Mouse (Mus musculus) neural tube, embryonic 14.5 days (tissue): Measurements from ENCODE around the gene Ralbp1. TPM values are rescaled to one million over a fixed set of nuclear protein-coding genes. Genes with fewer than 3 reads are reported as not detected.
A peak's percentile ranks its signal among the peaks of the same experiment; 100 is the strongest.

ENCODE experiments used
- ATAC-seq: fragments of 200-750 bp; cut with Nextera tagmentation; 2 replicates; pipeline ENCODE4 v1.8.0; 2017; ENCODE audit warnings: low read depth, mild to moderate bottlenecking, moderate TSS enrichment, moderate library complexity
- H3K27ac ChIP-seq: fragments of 300-500 bp; sonication (generic); 2 replicates; pipeline ENCODE4 v1.5.1; 2014; ENCODE audit warnings: low read depth, mild to moderate bottlenecking, control low read depth, low read length, moderate library complexity, mixed read lengths
- H3K27me3 ChIP-seq: fragments of 300-500 bp; sonication (generic); 2 replicates; pipeline ENCODE4 v1.6.1; 2014; ENCODE audit warnings: low read length; ENCODE audit not compliant: control insufficient read depth, insufficient read depth
- H3K36me3 ChIP-seq: fragments of 300-500 bp; sonication (generic); 2 replicates; pipeline ENCODE4 v1.6.1; 2014; ENCODE audit warnings: low read length, mixed read lengths; ENCODE audit not compliant: control insufficient read depth, insufficient read depth
- H3K4me1 ChIP-seq: fragments of 300-500 bp; sonication (generic); 2 replicates; pipeline ENCODE4 v1.6.1; 2014; ENCODE audit warnings: low read length; ENCODE audit not compliant: control insufficient read depth, insufficient read depth
- H3K4me2 ChIP-seq: fragments of 300-500 bp; sonication (generic); 2 replicates; pipeline ENCODE4 v1.6.1; 2014; ENCODE audit warnings: mild to moderate bottlenecking, low read depth, low read length, control low read depth
- H3K4me3 ChIP-seq: fragments of 300-500 bp; sonication (generic); 2 replicates; pipeline ENCODE4 v1.5.1; 2014; ENCODE audit warnings: low read depth, low read length, control low read depth, mixed read lengths
- H3K9ac ChIP-seq: fragments of 300-500 bp; sonication (generic); replicated peaks from 2 replicates; pipeline ENCODE4 v1.6.1; 2014; ENCODE audit warnings: low read depth, mild to moderate bottlenecking, control low read depth, low read length, mixed read lengths
- H3K9me3 ChIP-seq: fragments of 300-500 bp; sonication (generic); 2 replicates; pipeline ENCODE4 v1.6.1; 2016; ENCODE audit warnings: low read length; ENCODE audit not compliant: control insufficient read depth
- WGBS: fragments of 180-500 bp; shearing (Covaris S2); extraction: QIAGEN DNeasy Blood & Tissue Kit; methylation state at CpG from one replicate; pipeline ENCODE4 v1.1.7; 2014; 5-methylcytosine and 5-hydroxymethylcytosine counted together
- polyA plus RNA-seq: library from polyadenylated mRNA; unstranded; fragments of >200 nt; fragmentation: Nextera tagmentation; extraction: Ambion mirVana; gene quantifications from 2 replicates; pipeline ENCODE4 v1.2.1, GENCODE M21; 2014

Gene Ralbp1
- polyA plus RNA-seq, 1 experiment from 2014 or later: 45.9 TPM

DNA sequence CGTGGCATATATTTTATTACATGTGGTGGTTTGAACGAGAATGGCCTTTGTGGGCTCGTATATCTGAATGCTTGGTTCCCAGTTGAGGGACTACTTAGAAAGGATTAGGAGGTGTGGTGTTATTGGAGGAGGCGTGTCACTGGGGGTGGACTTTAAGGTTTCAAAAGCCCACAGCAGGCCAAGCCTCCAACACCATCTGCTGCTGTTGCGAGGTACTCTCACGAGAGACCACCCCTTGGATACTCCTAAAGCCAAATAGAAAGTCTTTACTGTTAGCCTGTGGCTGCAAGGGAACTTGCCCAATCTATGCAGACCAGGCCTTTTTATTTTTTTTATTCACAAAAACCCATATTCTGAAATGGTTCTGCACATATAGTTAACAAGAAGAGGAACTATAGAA lies 36.4 kb upstream of the Ralbp1 start:
- WGBS: 84% methylated on average over 6 of the region's 6 CpGs
- Histone ChIP-seq H3K9me3 (no peaks in the 10 kb centered on the region), H3K27me3 (no peaks in the 10 kb centered on the region), H3K36me3 (peaks cover 36% of the 10 kb centered on the region), H3K9ac (no peak overlapping the region), H3K4me2 (no peak overlapping the region), H3K4me3 (no peak overlapping the region), H3K27ac (no peak overlapping the region), H3K4me1 (no peaks in the 10 kb centered on the region)
- ATAC-seq: no peak

DNA sequence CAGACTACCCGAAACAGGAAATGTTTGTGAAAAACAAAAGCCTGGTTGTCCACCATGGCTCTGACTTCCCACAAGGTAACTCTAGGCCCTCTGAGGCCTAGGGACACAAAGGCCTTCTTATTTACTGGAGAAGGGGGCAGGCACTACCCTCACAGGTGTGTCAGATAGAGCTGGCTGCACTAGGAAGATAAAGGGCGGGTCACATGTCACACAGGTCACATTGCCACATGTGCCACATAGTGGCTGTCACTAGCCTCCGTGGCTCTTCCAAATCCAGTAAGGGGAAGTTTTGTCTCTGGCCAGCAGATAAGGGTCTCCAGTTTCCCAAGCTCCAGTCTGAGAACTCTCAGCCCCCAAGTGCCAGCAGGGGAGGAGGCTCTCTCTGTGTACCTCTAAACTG lies 33.6 kb upstream of the Ralbp1 start:
- no peaks in the 10 kb centered on the region for H3K4me1 ChIP-seq
- H3K27me3 ChIP-seq: no peaks in the 10 kb centered on the region
- no peak overlapping the region for H3K27ac ChIP-seq
- H3K4me3 ChIP-seq: no peak overlapping the region
- no peak overlapping the region for H3K9ac ChIP-seq
- no peaks in the 10 kb centered on the region for H3K9me3 ChIP-seq
- no peak overlapping the region for H3K4me2 ChIP-seq
- H3K36me3 ChIP-seq: peaks cover 16% of the 10 kb centered on the region
- WGBS: 82% methylated on average over 3 of the region's 3 CpGs
- no peak for ATAC-seq

DNA sequence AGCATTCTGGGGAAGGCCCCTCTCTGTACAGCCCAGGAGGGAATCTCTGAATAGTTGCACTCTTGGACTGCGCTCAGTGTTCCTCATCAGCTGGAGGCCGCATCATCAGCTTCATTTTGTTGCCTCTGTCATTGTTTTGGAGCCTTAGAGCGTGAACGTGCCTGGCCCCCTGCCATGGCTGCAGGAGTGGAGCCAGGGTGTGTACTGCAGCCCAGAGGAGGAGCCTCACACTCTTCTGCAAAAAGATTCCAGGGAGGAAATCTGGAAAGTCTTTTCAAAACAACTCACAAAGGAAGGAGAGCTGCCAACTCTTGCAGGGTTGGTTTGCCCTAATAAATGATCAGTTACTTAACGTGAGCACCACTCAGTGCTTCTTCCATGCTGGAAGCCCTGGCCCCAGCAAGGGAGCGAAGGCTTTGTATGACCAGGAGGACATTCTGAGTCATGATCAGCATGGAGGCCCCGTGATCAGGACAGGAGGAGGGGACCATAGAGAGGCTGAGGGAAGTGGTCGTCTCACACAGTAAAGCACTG lies 30.6 kb upstream of the Ralbp1 start:
- H3K27ac ChIP-seq: peak overlapping the region; percentile 70; the same call in 1 of the 2 replicates
- H3K36me3 ChIP-seq: no peaks in the 10 kb centered on the region
- WGBS: 8% methylated on average over 8 of the region's 8 CpGs
- H3K4me2 ChIP-seq: no peak overlapping the region
- H3K27me3 ChIP-seq: no peaks in the 10 kb centered on the region
- no peak overlapping the region for H3K9ac ChIP-seq
- H3K9me3 ChIP-seq: no peaks in the 10 kb centered on the region
- ATAC-seq: peak; percentile 95
- no peaks in the 10 kb centered on the region for H3K4me1 ChIP-seq
- no peak overlapping the region for H3K4me3 ChIP-seq

DNA sequence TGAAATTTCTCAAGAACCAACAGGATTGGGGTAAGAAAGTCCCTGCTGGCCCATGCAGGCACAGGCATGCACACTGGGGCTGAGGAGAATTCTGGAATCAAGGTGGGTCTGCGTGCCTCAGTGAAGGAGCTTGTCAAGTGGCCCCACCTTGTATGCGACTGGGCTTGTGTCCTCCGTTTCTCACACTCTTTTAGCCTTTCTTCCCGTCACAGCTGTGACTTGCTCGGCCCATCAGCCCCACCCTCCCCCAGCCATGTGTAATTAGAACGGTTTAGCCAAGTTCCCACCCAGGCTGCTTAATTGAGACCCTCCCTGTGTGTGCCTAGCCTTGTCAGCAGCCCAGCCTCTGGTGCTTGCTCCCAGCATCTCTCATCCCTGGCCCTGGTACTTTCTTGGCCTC lies 28.5 kb upstream of the Ralbp1 start:
- H3K4me2 ChIP-seq: no peak overlapping the region
- H3K4me3 ChIP-seq: no peak overlapping the region
- no peak for ATAC-seq
- H3K36me3 ChIP-seq: no peaks in the 10 kb centered on the region
- no peaks in the 10 kb centered on the region for H3K9me3 ChIP-seq
- 38% methylated on average over 6 of the region's 6 CpGs for WGBS
- H3K9ac ChIP-seq: no peak overlapping the region
- no peak overlapping the region for H3K27ac ChIP-seq
- no peaks in the 10 kb centered on the region for H3K4me1 ChIP-seq
- H3K27me3 ChIP-seq: no peaks in the 10 kb centered on the region

DNA sequence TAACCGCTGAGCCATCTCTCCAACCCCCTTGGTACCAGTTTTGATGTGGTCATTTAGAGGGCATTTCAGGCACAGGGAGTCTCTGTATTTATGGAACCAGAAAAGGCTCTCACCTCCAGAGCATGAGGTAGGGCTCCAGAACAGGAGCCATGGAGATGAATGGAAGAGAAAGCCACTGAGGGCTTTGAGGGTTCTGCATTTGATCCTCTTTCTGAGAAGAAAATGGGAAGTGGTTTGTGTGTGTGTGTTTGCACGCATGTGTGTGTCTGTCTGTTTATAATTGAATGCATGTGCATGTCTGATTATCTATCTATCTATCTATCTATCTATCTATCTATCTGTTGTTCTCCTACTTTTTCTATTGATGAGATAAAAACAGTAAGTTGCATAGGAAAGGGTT lies 26.6 kb upstream of the Ralbp1 start:
- no peaks in the 10 kb centered on the region for H3K4me1 ChIP-seq
- no peaks in the 10 kb centered on the region for H3K36me3 ChIP-seq
- H3K27ac ChIP-seq: no peak overlapping the region
- ATAC-seq: no peak
- 97% methylated on average over 2 of the region's 2 CpGs for WGBS
- H3K4me2 ChIP-seq: no peak overlapping the region
- H3K9ac ChIP-seq: no peak overlapping the region
- no peaks in the 10 kb centered on the region for H3K9me3 ChIP-seq
- H3K4me3 ChIP-seq: no peak overlapping the region
- no peaks in the 10 kb centered on the region for H3K27me3 ChIP-seq

DNA sequence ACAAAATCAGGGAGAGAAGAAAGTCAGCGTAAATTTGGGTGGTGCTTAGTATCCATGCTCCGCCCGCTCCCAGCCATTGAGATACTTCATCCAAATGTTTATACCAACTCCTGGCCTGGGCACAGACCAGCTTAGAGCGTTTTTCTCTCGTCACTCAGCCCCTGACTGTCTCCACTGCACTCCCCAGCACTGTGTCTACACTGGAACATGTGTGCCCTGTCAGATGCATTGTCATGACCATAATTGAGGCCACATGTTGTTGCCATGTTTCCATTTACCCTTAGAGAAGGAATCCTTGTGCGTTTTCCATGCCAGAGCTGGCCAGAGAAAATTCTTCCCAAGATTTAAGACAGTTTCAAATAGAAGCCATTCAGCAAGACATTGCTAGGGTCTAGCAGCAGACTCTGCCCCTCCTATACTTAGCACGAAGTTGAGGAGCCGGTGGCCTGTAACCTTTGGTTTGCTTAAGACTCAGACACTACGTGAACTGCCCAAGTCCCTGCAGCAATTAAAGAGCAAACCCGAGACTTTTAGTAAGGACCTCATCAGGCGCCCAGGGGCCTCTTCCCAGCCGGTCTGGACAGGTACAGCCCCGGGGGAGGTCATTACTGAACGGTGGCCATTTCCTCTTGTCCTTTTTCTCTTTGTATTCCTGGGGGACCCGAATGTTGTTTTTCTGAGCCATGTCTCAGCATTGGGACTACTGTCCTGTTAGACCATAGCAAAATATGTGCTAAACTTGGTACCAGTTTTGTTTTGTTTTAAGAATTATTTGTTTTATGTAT lies 25.9 kb upstream of the Ralbp1 start:
- H3K9me3 ChIP-seq: no peaks in the 10 kb centered on the region
- no peak overlapping the region for H3K9ac ChIP-seq
- ATAC-seq: no peak
- no peaks in the 10 kb centered on the region for H3K27me3 ChIP-seq
- H3K4me1 ChIP-seq: no peaks in the 10 kb centered on the region
- H3K36me3 ChIP-seq: no peaks in the 10 kb centered on the region
- H3K4me2 ChIP-seq: no peak overlapping the region
- no peak overlapping the region for H3K27ac ChIP-seq
- WGBS: 77% methylated on average over 15 of the region's 15 CpGs
- H3K4me3 ChIP-seq: no peak overlapping the region

DNA sequence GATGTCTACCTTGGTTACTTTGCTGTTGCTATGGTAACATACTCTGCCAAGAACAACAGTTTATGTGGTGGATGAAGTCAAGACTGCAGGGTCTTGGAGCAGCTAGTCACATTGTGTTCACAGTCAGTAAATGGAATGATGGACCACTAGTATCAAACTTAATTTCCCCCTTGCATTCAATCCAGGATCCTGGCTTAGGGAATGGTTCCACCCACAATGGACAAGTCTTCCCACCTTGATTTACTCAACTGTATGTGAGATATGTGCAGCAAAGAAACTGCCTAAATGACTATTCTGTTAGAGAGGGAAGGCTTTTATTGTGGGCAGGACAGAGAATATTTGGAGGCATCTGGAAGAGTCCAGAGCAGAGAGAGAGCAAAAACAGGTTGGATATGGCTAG lies 22.7 kb upstream of the Ralbp1 start:
- H3K4me3 ChIP-seq: no peak overlapping the region
- no peaks in the 10 kb centered on the region for H3K36me3 ChIP-seq
- H3K4me2 ChIP-seq: no peak overlapping the region
- no peaks in the 10 kb centered on the region for H3K4me1 ChIP-seq
- no peaks in the 10 kb centered on the region for H3K9me3 ChIP-seq
- no peak for ATAC-seq
- no peak overlapping the region for H3K9ac ChIP-seq
- no peak overlapping the region for H3K27ac ChIP-seq
- H3K27me3 ChIP-seq: no peaks in the 10 kb centered on the region

DNA sequence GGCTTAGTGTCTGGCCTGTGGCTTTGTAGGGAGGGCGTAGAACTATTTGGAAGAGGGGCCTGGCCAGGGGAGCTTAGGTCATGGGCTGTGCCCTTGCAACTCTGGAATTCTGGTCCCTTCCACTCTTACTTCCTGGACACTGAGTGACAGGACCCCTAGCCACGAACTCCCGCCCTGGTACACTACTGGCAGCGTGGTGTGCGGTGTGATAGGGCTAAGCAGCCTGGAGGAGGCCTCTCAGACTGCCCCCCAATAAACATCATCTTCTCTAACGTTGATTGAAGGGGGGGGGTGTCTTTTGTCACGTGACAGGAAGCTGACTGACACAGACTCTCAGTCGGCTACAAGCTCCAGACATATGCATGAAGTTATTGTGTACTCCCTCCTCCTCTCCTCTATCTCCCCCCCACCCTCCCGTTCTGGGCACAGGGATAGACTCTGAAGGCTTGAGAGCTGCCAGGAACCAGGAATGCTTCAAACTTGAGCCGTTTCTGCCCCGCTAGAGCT lies 21.4 kb upstream of the Ralbp1 start:
- H3K9ac ChIP-seq: no peak overlapping the region
- 74% methylated on average over 11 of the region's 11 CpGs for WGBS

DNA sequence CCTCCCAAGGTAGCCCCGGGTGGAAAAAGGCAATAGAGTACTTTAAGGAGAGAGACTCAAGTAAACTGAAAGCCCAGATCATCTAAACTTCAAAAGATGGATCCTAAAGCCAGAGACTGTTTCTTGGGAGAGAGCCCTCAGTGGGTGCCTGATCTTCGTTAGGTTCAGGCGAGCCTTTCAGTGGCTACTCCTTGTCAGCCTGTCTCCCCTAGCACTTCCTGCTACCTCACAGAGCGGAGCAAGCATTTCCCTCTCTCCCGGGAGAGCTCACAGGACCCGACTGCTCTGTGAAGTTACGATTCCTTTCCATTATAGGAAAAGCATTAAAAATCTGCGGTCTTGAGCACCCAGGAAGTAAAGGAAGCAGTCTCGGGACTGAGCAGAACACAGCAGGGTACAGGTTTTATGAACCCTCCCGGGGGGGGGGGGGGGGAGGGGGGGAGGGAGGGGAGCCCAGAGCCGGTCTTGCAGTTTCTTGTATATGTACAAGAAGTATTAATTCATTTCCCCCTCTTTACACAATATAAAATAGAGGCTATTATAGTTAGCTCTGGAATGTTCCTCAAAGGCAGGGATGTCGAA lies 20.8 kb upstream of the Ralbp1 start:
- H3K36me3 ChIP-seq: no peaks in the 10 kb centered on the region
- H3K9ac ChIP-seq: no peak overlapping the region
- no peak overlapping the region for H3K4me2 ChIP-seq
- 43% methylated on average over 11 of the region's 12 CpGs for WGBS
- no peak overlapping the region for H3K4me3 ChIP-seq
- H3K9me3 ChIP-seq: no peaks in the 10 kb centered on the region
- no peaks in the 10 kb centered on the region for H3K27me3 ChIP-seq
- H3K4me1 ChIP-seq: no peaks in the 10 kb centered on the region
- no peak for ATAC-seq
- no peak overlapping the region for H3K27ac ChIP-seq

More for the DNA sequence above, 21.4 kb upstream of the Ralbp1 start:
- Histone ChIP-seq H3K36me3 (no peaks in the 10 kb centered on the region), H3K4me1 (no peaks in the 10 kb centered on the region), H3K9me3 (no peaks in the 10 kb centered on the region), H3K4me3 (no peak overlapping the region), H3K27me3 (no peaks in the 10 kb centered on the region), H3K27ac (no peak overlapping the region), H3K4me2 (no peak overlapping the region)
- 0 out of 2 replicates have a peak, but pooled peaks have one; percentile 31 for ATAC-seq
